Mouse (Mus musculus): Measurements from ENCODE around the gene Erich6b. TPM values are rescaled to one million over a fixed set of nuclear protein-coding genes. Genes with fewer than 3 reads are reported as not detected.

The Erich6b gene
- polyA plus RNA-seq (2012; rRNA removed) = not detected in 2 replicates

GRCm38 (mm10) chr14:75642080-75642479 is at the start of gene Erich6b:
Erich6b (plus strand) TSS chr14:75642259.
- 73% methylated on average over 8 of the region's 8 CpGs for WGBS
- Histone ChIP-seq H3K4me3 (ENCODE audit: low read depth, low read length) (no peak within 1 kb of the TSS), H3K27ac (ENCODE audit: insufficient read depth, low read depth, low read length) (no peak within 1 kb of the TSS), H3K27me3 (ENCODE audit: control insufficient read depth, insufficient read depth, low read length) (no peaks in the 10 kb centered on the region), H3K4me1 (ENCODE audit: control insufficient read depth, insufficient read depth, insufficient read length, low read length) (no peaks in the 10 kb centered on the region), H3K36me3 (ENCODE audit: control insufficient read depth, insufficient read depth, low read length) (no peaks in the 10 kb centered on the region)
- no peak for TF ChIP-seq CTCF (IDR thresholded peaks at IDR 0.05; ENCODE audit: extremely low read depth, insufficient read length, insufficient replicate concordance, low read depth, low read length)
- TF ChIP-seq POLR2A (IDR thresholded peaks at IDR 0.05; ENCODE audit: low read depth, low read length) = no peak

DNA sequence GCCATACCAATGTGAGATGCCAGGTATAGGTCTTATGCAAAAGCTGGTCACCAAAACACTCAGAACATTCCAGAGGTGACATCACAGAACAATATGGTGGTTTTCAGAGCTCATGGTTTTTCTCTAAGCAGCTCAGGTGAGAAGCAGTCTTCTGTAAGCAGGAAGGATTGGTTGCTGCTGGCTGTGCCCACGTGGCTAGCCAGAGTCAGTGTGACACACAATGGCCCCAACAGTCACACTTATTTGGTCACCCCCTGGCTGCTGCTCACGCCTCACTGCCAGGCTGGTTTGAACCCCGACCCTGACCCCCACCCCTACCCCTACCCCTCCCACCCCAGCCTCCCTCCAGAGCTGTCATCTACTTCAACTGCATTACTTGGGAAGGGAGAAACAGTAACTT is 49.1 kb upstream of the Erich6b start, which contains the start of gene Spert:
Spert (minus strand) TSS at position 139 of the 400 bp plus-strand sequence.
- H3K27me3 ChIP-seq (ENCODE audit: control insufficient read depth, insufficient read depth, low read length) = no peaks in the 10 kb centered on the region
- WGBS = 49% methylated on average over 3 of the region's 3 CpGs
- no peak for TF ChIP-seq CTCF (IDR thresholded peaks at IDR 0.05; ENCODE audit: extremely low read depth, insufficient read length, insufficient replicate concordance, low read depth, low read length)
- TF ChIP-seq POLR2A (IDR thresholded peaks at IDR 0.05; ENCODE audit: low read depth, low read length) = no peak
- no peaks in the 10 kb centered on the region for H3K36me3 ChIP-seq (ENCODE audit: control insufficient read depth, insufficient read depth, low read length)
- no peak within 1 kb of the TSS for H3K27ac ChIP-seq (ENCODE audit: insufficient read depth, low read depth, low read length)
- H3K4me1 ChIP-seq (ENCODE audit: control insufficient read depth, insufficient read depth, insufficient read length, low read length) = no peaks in the 10 kb centered on the region
- H3K4me3 ChIP-seq (ENCODE audit: low read depth, low read length) = no peak within 1 kb of the TSS

GRCm38 (mm10) chr14:75609176-75609575 is 32.9 kb upstream of the Erich6b start:
- H3K36me3 ChIP-seq (ENCODE audit: control insufficient read depth, insufficient read depth, low read length) = no peaks in the 10 kb centered on the region
- 90% methylated on average over 2 of the region's 2 CpGs for WGBS
- no peak overlapping the region for H3K4me3 ChIP-seq (ENCODE audit: low read depth, low read length)
- TF ChIP-seq CTCF (IDR thresholded peaks at IDR 0.05; ENCODE audit: extremely low read depth, insufficient read length, insufficient replicate concordance, low read depth, low read length) (no peak), POLR2A (IDR thresholded peaks at IDR 0.05; ENCODE audit: low read depth, low read length) (no peak)
- H3K27me3 ChIP-seq (ENCODE audit: control insufficient read depth, insufficient read depth, low read length) = no peaks in the 10 kb centered on the region
- no peaks in the 10 kb centered on the region for H3K4me1 ChIP-seq (ENCODE audit: control insufficient read depth, insufficient read depth, insufficient read length, low read length)
- H3K27ac ChIP-seq (ENCODE audit: insufficient read depth, low read depth, low read length) = no peak overlapping the region

GRCm38 (mm10) chr14:75616375-75616774 is 25.7 kb upstream of the Erich6b start:
- WGBS = 73% methylated on average over 6 of the region's 6 CpGs
- TF ChIP-seq POLR2A (IDR thresholded peaks at IDR 0.05; ENCODE audit: low read depth, low read length) (no peak), CTCF (IDR thresholded peaks at IDR 0.05; ENCODE audit: extremely low read depth, insufficient read length, insufficient replicate concordance, low read depth, low read length) (no peak)
- H3K4me3 ChIP-seq (ENCODE audit: low read depth, low read length) = no peak overlapping the region
- no peaks in the 10 kb centered on the region for H3K36me3 ChIP-seq (ENCODE audit: control insufficient read depth, insufficient read depth, low read length)
- no peak overlapping the region for H3K27ac ChIP-seq (ENCODE audit: insufficient read depth, low read depth, low read length)
- no peaks in the 10 kb centered on the region for H3K27me3 ChIP-seq (ENCODE audit: control insufficient read depth, insufficient read depth, low read length)
- no peaks in the 10 kb centered on the region for H3K4me1 ChIP-seq (ENCODE audit: control insufficient read depth, insufficient read depth, insufficient read length, low read length)

GRCm38 (mm10) chr14:75622984-75623383 is 19.1 kb upstream of the Erich6b start:
- no peak for TF ChIP-seq POLR2A (IDR thresholded peaks at IDR 0.05; ENCODE audit: low read depth, low read length)
- TF ChIP-seq CTCF (IDR thresholded peaks at IDR 0.05; ENCODE audit: extremely low read depth, insufficient read length, insufficient replicate concordance, low read depth, low read length) = no peak
- WGBS = 86% methylated on average over 7 of the region's 7 CpGs
- Histone ChIP-seq H3K4me3 (ENCODE audit: low read depth, low read length) (no peak overlapping the region), H3K27ac (ENCODE audit: insufficient read depth, low read depth, low read length) (no peak overlapping the region), H3K4me1 (ENCODE audit: control insufficient read depth, insufficient read depth, insufficient read length, low read length) (no peaks in the 10 kb centered on the region), H3K27me3 (ENCODE audit: control insufficient read depth, insufficient read depth, low read length) (no peaks in the 10 kb centered on the region), H3K36me3 (ENCODE audit: control insufficient read depth, insufficient read depth, low read length) (no peaks in the 10 kb centered on the region)

GRCm38 (mm10) chr14:75628870-75629269 is 13.2 kb upstream of the Erich6b start:
- Histone ChIP-seq H3K4me1 (ENCODE audit: control insufficient read depth, insufficient read depth, insufficient read length, low read length) (no peaks in the 10 kb centered on the region), H3K4me3 (ENCODE audit: low read depth, low read length) (no peak overlapping the region), H3K27ac (ENCODE audit: insufficient read depth, low read depth, low read length) (no peak overlapping the region), H3K36me3 (ENCODE audit: control insufficient read depth, insufficient read depth, low read length) (no peaks in the 10 kb centered on the region), H3K27me3 (ENCODE audit: control insufficient read depth, insufficient read depth, low read length) (no peaks in the 10 kb centered on the region)
- WGBS = 80% methylated on average over 8 of the region's 8 CpGs
- TF ChIP-seq POLR2A (IDR thresholded peaks at IDR 0.05; ENCODE audit: low read depth, low read length) = no peak
- no peak for TF ChIP-seq CTCF (IDR thresholded peaks at IDR 0.05; ENCODE audit: extremely low read depth, insufficient read length, insufficient replicate concordance, low read depth, low read length)

DNA sequence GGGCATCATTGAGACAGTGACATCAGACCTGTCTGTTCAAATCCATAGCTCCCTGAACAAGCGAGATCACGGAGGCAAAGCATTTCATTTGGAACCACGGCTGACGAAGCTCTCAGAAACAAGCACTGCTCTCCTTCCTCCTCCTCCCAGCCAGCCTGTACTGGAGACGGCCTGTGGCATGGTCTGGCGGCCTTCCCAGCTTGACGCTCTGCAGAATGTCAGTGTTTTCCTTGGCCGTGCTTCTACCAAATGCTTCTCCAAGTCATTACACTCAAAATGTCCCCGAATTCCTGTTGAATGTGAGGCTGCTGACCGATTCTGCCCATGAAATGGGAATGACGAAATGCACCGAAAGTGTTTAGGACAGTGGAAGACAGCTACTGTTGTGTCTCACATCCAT is 6.7 kb upstream of the Erich6b start:
- no peak for TF ChIP-seq POLR2A (IDR thresholded peaks at IDR 0.05; ENCODE audit: low read depth, low read length)
- TF ChIP-seq CTCF (IDR thresholded peaks at IDR 0.05; ENCODE audit: extremely low read depth, insufficient read length, insufficient replicate concordance, low read depth, low read length) = no peak

More for the DNA sequence above, 6.7 kb upstream of the Erich6b start:
- H3K27ac ChIP-seq (ENCODE audit: insufficient read depth, low read depth, low read length) = no peak overlapping the region
- H3K4me1 ChIP-seq (ENCODE audit: control insufficient read depth, insufficient read depth, insufficient read length, low read length) = no peaks in the 10 kb centered on the region
- no peak overlapping the region for H3K4me3 ChIP-seq (ENCODE audit: low read depth, low read length)
- 68% methylated on average over 12 of the region's 12 CpGs for WGBS
- no peaks in the 10 kb centered on the region for H3K27me3 ChIP-seq (ENCODE audit: control insufficient read depth, insufficient read depth, low read length)
- no peaks in the 10 kb centered on the region for H3K36me3 ChIP-seq (ENCODE audit: control insufficient read depth, insufficient read depth, low read length)
